ENCODE assay signal across 16 mouse cellular contexts in genomic region chr7:99120865-99121521, GRCm38 (mm10). TPM values are rescaled to one million over a fixed set of nuclear protein-coding genes. Genes with fewer than 3 reads are reported as not detected.
DNase-seq lines count a peak whose midpoint lies in the region; ATAC-seq and TF ChIP-seq lines count a peak whose summit lies in the region.
"Had no signal": no experiment of that assay in that cellular context is flagged by ENCODE, and none has a peak within 500 bp of the region (broad histone marks: within the 10 kb centered on the region; RNA-seq: fewer than 3 reads in every experiment).

No protein-coding gene starts in this region.

- WGBS in lung, embryonic 14.5 days = 75% methylated on average over 5 of the region's 5 CpGs
- WGBS in bone marrow, adult 2 months = 29% methylated on average over 5 of the region's 5 CpGs
- WGBS in liver, postnatal 0 days (ENCODE audit: insufficient replicate concordance) = 40% methylated on average over 5 of the region's 5 CpGs

- no peak for TF ChIP-seq POLR2A in bone marrow, adult 2 months (IDR thresholded peaks at IDR 0.05; ENCODE audit: borderline replicate concordance, control insufficient read depth, low read depth, low read length)

- H3K9ac ChIP-seq in lung, embryonic 14.5 days = no peak overlapping the region
- H3K9ac ChIP-seq in liver, postnatal 0 days (replicated peaks) = no peak overlapping the region
- H3K9ac ChIP-seq: heart, embryonic 12.5 days; hindbrain, embryonic 15.5 days; liver, embryonic 14.5 days; midbrain, embryonic 12.5 days had no signal

- H3K9me3 ChIP-seq in lung, embryonic 14.5 days (ENCODE audit: low read depth, low read length) = no peaks in the 10 kb centered on the region
- peaks cover 6% of the 10 kb centered on the region; the same call in 1 of the 2 replicates for H3K9me3 ChIP-seq in liver, postnatal 0 days (ENCODE audit: low read length)
- H3K9me3 ChIP-seq: heart, embryonic 12.5 days; hindbrain, embryonic 15.5 days had no signal

- H3K27me3 ChIP-seq in lung, embryonic 14.5 days (ENCODE audit: insufficient read depth, low read length) = no peaks in the 10 kb centered on the region
- no peaks in the 10 kb centered on the region for H3K27me3 ChIP-seq in liver, postnatal 0 days (ENCODE audit: insufficient read depth, low read length)
- H3K27me3 ChIP-seq: heart, embryonic 12.5 days; hindbrain, embryonic 15.5 days; midbrain, embryonic 12.5 days had no signal

- DNase-seq in lung, embryonic 14.5 days = peak; percentile 26
- no peak for DNase-seq in lung, postnatal 4 days
- DNase-seq in liver, postnatal 0 days = peak; percentile 37
- peak; percentile 59 for DNase-seq in thymus, postnatal 14 days
- DNase-seq: adrenal gland, adult 8-10 months; cerebellum, postnatal 10 days; gastrocnemius, postnatal 14 days; kidney, adult 18-20 months had no signal

- H3K4me3 ChIP-seq in lung, embryonic 14.5 days (ENCODE audit: low read depth, low read length) = no peak overlapping the region
- H3K4me3 ChIP-seq in bone marrow, adult 2 months (replicated peaks; ENCODE audit: control insufficient read depth, low read depth, low read length) = no peak overlapping the region
- no peak overlapping the region for H3K4me3 ChIP-seq in liver, postnatal 0 days (ENCODE audit: low read depth, low read length)
- H3K4me3 ChIP-seq: heart, embryonic 12.5 days; hindbrain, embryonic 15.5 days; layer of hippocampus, adult 2 months; midbrain, embryonic 12.5 days had no signal

- ATAC-seq in lung, embryonic 14.5 days (ENCODE audit: insufficient read depth) = no peak
- ATAC-seq in liver, postnatal 0 days = peak; percentile 75
- ATAC-seq in cerebellum, adult (ENCODE audit: insufficient number of reproducible peaks, low FRiP score, low TSS enrichment) = no peak
- ATAC-seq in megakaryocyte-erythroid progenitor cell, adult 5-6 weeks (replicated peaks; ENCODE audit: low FRiP score, low TSS enrichment, poor library complexity, severe bottlenecking) = no peak

- H3K4me2 ChIP-seq in lung, embryonic 14.5 days = no peak overlapping the region
- H3K4me2 ChIP-seq in liver, postnatal 0 days (ENCODE audit: low read depth, low read length) = peak overlapping the region; percentile 14; the same call in 1 of the 2 replicates
- H3K4me2 ChIP-seq: heart, embryonic 12.5 days; hindbrain, embryonic 15.5 days; midbrain, embryonic 12.5 days had no signal

- peak overlapping the region; percentile 18; the same call in 1 of the 2 replicates for H3K27ac ChIP-seq in lung, embryonic 14.5 days (ENCODE audit: low read depth)
- H3K27ac ChIP-seq in bone marrow, adult 2 months (ENCODE audit: control insufficient read depth, insufficient read depth, low read depth, low read length, poor library complexity) = peak overlapping the region; percentile 63; the same call in 1 of the 2 replicates
- H3K27ac ChIP-seq in liver, postnatal 0 days (ENCODE audit: low read depth) = peak overlapping the region; percentile 77
- H3K27ac ChIP-seq: hindbrain, embryonic 15.5 days; layer of hippocampus, adult 2 months; liver, embryonic 14.5 days; midbrain, embryonic 12.5 days had no signal

- no peak for TF ChIP-seq CTCF in lung, embryonic 14.5 days (IDR thresholded peaks at IDR 0.05; ENCODE audit: low read depth)
- TF ChIP-seq CTCF in bone marrow, adult 2 months (IDR thresholded peaks at IDR 0.05; ENCODE audit: control insufficient read depth, insufficient read depth, low read length) = no peak
- no peak for TF ChIP-seq CTCF in liver, postnatal 0 days (IDR thresholded peaks at IDR 0.05; ENCODE audit: low read depth)

- no peaks in the 10 kb centered on the region for H3K4me1 ChIP-seq in lung, embryonic 14.5 days (ENCODE audit: insufficient read depth)
- peaks cover 3% of the 10 kb centered on the region for H3K4me1 ChIP-seq in bone marrow, adult 2 months (ENCODE audit: control insufficient read depth, insufficient read depth, low read length)
- peaks cover 28% of the 10 kb centered on the region for H3K4me1 ChIP-seq in liver, postnatal 0 days (ENCODE audit: insufficient read depth)
- H3K4me1 ChIP-seq: hindbrain, embryonic 15.5 days; midbrain, embryonic 12.5 days had no signal

- H3K36me3 ChIP-seq in lung, embryonic 14.5 days (ENCODE audit: insufficient read depth) = no peaks in the 10 kb centered on the region
- H3K36me3 ChIP-seq in liver, postnatal 0 days (replicated peaks; ENCODE audit: insufficient read depth, low read length) = 0 out of 2 replicates have a peak, but pooled peaks cover 6% of the 10 kb centered on the region
- H3K36me3 ChIP-seq: hindbrain, embryonic 15.5 days; midbrain, embryonic 12.5 days had no signal

- 0 out of 2 replicates have a peak, but pooled peaks have one; percentile 25 for TF ChIP-seq EP300 in liver, postnatal 0 days (IDR thresholded peaks at IDR 0.05; ENCODE audit: low read depth)

RNA-seq across cellular contexts. Expression of gene Uvrag, which starts 19.9 kb away (rescaled TPM):
- 22.0 and 25.1 TPM in 2 replicates for polyA plus RNA-seq in lung, embryonic 14.5 days (2014; fragmentation: Nextera tagmentation; extraction: Ambion mirVana)
- polyA plus RNA-seq in bone marrow, adult 2 months (2011; ENCODE audit: insufficient read depth, insufficient read length, low replicate concordance, missing spikeins) = 10.5 and 38.2 TPM in 2 replicates
- polyA plus RNA-seq in liver, postnatal 0 days (2015; fragmentation: Nextera tagmentation; extraction: Ambion mirVana) = 9.4 and 11.9 TPM in 2 replicates
- 15.0 and 18.2 TPM in 2 replicates for total RNA-seq in megakaryocyte-erythroid progenitor cell, adult 5-6 weeks (2014; fragmentation: Nextera tagmentation)
- total RNA-seq in megakaryocyte-erythroid progenitor cell, adult 5-6 weeks (2017) = 14.4 and 16.2 TPM in 2 replicates

Comparison
In these comparisons a context has a peak if more than half of its experiments do, and no peak if none do; other contexts are left out.
1. DNase-seq: peak in lung, embryonic 14.5 days (single experiment), liver, postnatal 0 days (single experiment) and thymus, postnatal 14 days (single experiment); none in lung, postnatal 4 days (0 of 2).
2. H3K27ac ChIP-seq: peak in every context shown above with its lines; median percentile 77 in liver, postnatal 0 days; 63 in bone marrow, adult 2 months; 18 in lung, embryonic 14.5 days.